Mouse (Mus musculus) colon, adult 2 months (tissue): ENCODE results near the gene Ccnf. TPM values are rescaled to one million over a fixed set of nuclear protein-coding genes. Genes with fewer than 3 reads are reported as not detected.

ENCODE experiments used
- polyA plus RNA-seq: library from polyadenylated mRNA; depleted of rRNA; stranded (reverse); fragments of >200 nt; gene quantifications from 2 replicates; pipeline ENCODE4 v1.2.3, GENCODE M21; 2012; rRNA removed

The Ccnf gene
- polyA plus RNA-seq = 8.1 and 8.6 TPM in 2 replicates

DNA sequence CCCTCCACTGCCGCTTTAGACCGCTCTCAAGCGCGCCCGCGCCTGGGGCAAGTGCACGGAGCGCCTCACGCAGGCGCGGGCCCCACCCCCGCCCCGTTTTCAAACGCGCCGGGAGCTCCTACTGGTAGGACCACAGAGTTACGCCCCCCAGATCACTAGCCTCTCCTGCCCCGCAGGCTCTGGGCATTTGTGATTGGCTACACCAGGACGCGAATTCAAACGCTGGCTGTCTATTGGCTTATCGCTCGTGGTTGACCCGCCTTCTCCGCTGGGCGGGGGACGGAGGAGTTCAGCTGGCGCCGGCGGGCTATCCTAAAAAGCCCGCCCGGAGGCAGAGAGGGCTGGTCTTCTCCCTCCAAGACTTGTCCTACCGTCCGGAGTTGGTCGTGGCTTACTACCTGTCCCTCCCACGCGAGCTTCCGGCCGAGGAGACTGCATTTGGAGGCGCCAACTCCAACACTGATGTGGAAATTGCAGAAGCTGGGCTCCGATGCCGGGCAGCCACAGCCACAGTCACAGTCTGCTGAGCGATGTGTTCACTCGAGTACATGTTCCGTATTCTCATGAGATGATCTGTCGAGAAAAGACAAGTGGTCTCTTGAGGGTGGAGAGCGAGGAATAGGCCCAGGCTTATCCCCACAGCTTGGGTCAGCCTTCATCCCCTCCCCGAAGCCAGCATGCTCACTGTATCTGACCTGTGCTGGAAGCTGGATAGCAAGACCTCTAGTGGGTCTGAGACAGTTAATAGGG lies at the start of gene Ccnf:
Gene Ccnf, minus strand, starts transcription at position 165 of the 750 bp plus-strand sequence.

DNA sequence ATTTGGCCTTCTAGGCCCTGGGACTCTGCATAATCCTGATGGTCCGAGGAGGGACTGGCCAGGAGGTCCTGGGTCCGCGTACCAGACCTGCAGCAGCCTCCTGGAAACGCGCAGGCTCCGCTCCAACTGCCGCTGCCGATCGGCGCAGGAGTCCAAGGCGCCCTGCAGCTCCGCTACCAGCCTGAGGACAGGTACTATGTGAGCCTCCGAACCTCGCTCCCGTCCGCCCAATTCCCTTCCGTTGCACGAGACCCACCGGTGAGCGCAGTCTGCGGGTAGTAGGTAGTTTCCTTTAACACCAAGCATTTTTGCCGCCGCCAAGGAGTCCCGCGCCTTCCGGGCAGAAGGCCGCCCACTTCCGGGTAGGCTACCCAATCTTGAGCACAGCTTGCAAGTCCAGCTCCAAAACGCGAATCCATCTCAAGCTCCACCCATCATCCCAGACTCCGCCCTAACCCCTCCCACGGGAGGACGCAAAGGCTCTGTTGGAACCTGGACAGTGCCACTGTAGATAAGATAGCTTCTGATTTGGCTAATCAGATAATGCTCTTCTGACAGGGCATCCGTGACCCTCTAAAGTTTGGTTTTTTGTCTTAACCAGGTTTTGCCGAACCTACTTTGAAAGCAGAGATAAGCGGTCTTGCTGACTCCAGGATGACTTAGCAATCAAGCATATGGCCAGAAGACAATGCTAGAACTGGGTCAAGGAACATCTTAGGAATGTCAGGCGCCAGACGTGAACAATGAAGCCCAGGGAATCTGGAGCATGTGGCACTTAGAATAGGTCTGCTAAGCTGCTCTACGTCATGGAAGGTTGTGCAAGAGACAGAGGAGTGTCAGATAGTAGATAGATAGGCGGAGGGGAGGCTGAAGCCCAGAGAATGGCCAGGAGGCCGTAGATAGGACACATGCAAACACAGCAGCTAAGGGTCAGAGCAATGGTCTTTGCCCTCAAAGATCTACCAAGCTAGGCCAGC lies 30.6 kb downstream of the Ccnf start, which contains the start of gene Tedc2:
Gene Tedc2, minus strand, starts transcription at position 417 of the 977 bp plus-strand sequence.

GRCm38 (mm10) chr17:24209043-24209915 lies 42.0 kb downstream of the Ccnf start, which contains the start of gene Ntn3:
Gene Ntn3, minus strand, starts transcription at chr17:24209531.

DNA sequence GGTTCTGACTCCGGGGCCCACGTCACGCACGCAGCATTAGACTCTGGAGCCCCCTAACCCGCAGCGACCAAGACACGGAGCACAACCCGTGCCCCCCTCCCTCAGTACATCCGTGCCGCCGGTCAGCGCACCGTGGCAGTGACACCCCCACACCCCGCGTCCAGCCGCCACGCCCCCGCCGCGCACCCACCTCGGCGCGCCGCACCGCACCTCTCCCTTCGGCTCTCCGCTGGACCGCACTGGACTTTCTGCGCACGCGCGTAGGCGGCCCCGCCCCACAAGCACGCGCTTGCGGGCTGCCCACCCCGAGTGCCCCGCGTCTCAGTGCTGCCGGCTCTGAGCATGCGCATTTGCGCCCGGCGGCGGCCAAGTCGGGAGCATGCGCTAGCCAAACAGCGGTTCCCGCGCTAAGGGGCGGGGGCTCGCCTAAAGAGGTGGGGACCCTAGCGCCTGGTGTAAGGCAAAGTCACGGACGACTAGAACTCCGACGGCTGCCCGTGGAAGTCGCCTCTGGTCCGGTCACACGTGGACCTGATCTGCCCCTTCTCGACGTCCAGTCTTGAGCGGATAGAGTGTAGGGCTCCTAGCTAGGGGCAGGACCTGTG lies 45.9 kb downstream of the Ccnf start, which contains the start of gene Tbc1d24:
Gene Tbc1d24, minus strand, starts transcription at position 279 of the 605 bp plus-strand sequence.

Other genes with a start within 250 kb of the Ccnf start
- gene Prss27, start 213.3 kb downstream of the Ccnf start, polyA plus RNA-seq = 0.93 and 1.4 TPM in 2 replicates
- gene Kctd5, start 178.0 kb downstream of the Ccnf start, polyA plus RNA-seq = 49.8 and 73.7 TPM in 2 replicates
- gene Pdpk1, start 100.6 kb downstream of the Ccnf start, polyA plus RNA-seq = 16.9 and 17.2 TPM in 2 replicates
- gene Amdhd2, start 87.7 kb downstream of the Ccnf start, polyA plus RNA-seq = 85.8 and 87.8 TPM in 2 replicates
- gene Atp6v0c, start 81.8 kb downstream of the Ccnf start, polyA plus RNA-seq = 675 and 920 TPM in 2 replicates
- gene Tbc1d24, start 45.9 kb downstream of the Ccnf start, polyA plus RNA-seq = 16.1 and 30.2 TPM in 2 replicates
- gene Ntn3, start 42.0 kb downstream of the Ccnf start, polyA plus RNA-seq = 1.6 and 2.4 TPM in 2 replicates
- 7.2 and 8.4 TPM in 2 replicates for gene Tedc2, start 30.6 kb downstream of the Ccnf start, polyA plus RNA-seq
- not detected in 2 replicates for gene Abca17, start 99.6 kb upstream of the Ccnf start, polyA plus RNA-seq
- 38.7 and 43.5 TPM in 2 replicates for gene Abca3, start 100.5 kb upstream of the Ccnf start, polyA plus RNA-seq
- gene Rnps1, start 163.1 kb upstream of the Ccnf start, polyA plus RNA-seq = 86.7 and 89.1 TPM in 2 replicates
- 83.1 and 90.4 TPM in 2 replicates for gene Eci1, start 175.2 kb upstream of the Ccnf start, polyA plus RNA-seq
- gene Dnase1l2, start 191.6 kb upstream of the Ccnf start, polyA plus RNA-seq = 8.1 and 11.0 TPM in 2 replicates
- gene E4f1, start 218.8 kb upstream of the Ccnf start, polyA plus RNA-seq = 86.5 and 103 TPM in 2 replicates
- gene Pgp, start 218.9 kb upstream of the Ccnf start, polyA plus RNA-seq = 161 and 194 TPM in 2 replicates
- gene Bricd5, start 222.4 kb upstream of the Ccnf start, polyA plus RNA-seq = 2.0 and 2.5 TPM in 2 replicates
- gene Mlst8, start 227.6 kb upstream of the Ccnf start, polyA plus RNA-seq = 45.6 and 60.0 TPM in 2 replicates
- gene Caskin1, start 237.1 kb upstream of the Ccnf start, polyA plus RNA-seq = 1.5 and 1.7 TPM in 2 replicates